Mouse (Mus musculus) lung, postnatal 36 days (tissue): ENCODE results near the gene Shh.

Experiments
- DNase-seq: peaks from one replicate; pipeline ENCODE4 v3.0.0; 2022; ENCODE audit warnings: mixed read lengths

Gene Shh

DNA sequence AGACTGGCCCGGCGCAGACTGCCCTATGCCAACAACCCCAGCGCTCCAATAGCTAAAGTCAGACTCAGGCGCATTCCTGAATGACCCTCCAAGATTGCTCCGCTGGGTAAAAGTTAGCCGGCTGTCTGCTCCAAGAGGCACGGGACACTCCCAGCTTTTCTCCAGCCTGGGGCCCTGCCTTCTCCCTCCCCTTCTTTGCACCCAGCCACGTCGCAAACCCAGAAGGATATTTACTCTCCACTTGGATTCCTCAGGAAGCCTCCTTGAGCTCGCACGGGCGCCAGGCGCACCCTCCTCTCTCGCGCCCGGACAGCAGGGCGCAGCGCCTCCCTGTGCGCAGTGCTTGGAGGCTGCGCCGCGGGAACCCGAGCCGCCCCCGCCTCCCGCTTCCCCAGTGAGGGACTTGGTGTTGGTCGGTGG, 8.2 kb downstream of the Shh start:
- DNase-seq: peak; percentile 84

DNA sequence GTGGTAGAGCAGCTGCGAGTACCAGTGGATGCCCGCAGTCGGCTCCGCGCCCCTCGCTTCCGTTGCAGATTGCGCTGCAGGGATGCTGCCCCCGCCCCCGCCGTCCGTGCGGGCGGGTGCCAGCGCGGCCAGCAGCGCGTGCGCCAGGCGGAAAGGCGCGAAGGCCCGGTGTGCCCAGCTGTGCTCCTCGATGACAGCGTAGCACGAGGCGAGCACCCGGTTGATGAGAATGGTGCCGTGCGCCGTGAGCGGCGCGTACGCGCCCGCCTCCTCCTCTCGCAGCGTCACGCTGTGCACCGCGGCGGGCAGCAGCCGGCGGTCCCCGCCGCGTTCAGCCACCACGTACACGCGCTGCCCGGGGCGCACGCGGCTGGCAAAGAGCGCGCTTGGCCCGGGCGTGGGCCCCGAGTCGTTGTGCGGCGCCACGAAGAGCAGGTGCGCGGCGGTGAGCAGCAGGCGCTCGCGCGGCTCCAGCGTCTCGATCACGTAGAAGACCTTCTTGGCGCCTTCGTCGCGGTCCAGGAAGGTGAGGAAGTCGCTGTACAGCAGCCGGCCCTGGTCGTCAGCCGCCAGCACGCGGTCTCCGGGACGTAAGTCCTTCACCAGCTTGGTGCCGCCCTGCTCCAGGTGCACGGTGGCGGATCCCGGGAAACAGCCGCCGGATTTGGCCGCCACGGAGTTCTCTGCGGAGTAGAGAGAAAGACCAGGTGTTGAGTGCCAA, 9.0 kb downstream of the Shh start:
- DNase-seq: peak; percentile 53

DNA sequence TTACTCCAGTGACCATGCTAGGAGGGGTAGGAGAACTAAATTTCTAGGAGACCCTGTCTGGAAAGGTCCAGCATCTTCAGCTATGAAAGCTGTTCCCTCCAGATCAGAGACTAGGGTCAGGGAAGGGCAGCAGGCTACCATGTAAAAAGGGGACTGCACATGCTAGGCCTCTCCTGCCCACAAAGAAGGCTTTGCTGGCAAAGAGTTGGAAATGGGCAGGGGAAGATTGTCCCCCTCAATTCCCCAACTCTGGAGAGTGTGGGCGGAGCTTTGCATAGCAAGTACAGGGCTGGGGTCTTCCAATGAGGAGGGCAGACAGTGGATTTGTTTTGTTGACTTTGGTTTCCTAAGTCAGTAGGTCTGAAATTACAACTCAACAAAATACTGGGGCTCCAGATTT, 10.7 kb downstream of the Shh start:
- no peak for DNase-seq

DNA sequence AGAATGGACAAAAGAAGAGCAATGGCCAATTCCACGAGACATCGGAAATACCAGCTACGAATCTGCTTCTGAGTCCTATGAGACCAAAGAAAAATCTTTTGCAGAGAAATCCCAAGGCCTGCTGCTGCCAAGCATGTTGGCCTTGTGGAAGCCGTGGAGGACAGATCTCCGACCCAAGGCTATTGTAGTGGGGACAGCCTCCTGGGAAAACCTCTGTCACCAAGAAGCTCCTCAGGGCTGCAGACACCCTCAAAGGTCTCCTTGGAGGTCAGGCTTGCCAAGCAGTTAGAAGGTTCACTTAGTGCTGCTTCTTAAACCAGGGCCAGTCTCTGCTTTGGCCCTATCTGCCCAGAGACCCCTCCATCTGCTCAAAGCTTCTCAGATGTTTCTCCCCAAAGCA, 11.3 kb downstream of the Shh start:
- no peak for DNase-seq

DNA sequence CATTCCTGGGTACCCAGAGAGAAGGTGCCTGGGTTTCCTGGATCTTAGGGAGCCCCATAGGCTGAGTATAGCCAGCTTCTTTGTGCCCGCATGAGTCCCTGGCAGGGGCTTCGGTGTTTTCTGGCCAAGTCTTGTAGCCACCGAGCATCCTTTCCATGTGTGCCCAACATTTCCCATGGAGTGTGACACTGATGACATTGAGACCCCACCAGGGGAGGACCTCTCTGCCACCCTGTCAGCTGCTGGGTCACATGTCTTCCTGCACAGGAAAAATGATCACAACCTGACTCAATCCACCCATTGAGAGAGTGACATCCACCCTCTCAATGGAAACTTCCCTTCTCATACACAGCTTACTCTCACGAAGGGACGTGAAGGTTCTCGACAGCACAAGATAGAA, 12.5 kb downstream of the Shh start:
- DNase-seq: no peak

DNA sequence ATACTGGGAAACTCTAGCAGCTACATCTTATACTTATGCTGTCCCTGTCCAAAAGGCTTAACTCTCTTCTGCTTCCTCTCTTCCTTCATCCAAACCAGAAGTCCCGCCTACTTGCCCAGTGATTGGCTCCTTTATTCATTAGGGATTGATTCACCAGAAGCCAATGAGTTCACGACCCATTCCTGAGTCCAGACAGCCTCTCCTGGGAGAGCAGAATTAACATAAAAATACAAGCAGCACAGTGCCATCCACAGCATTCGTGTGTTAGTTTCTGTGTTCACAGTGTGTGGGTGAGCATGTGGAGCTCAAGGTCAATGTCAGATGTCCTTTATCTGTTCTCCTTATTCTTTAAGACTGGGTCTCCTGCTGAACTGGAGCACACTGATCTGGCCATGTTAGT, 13.5 kb downstream of the Shh start:
- no peak for DNase-seq

DNA sequence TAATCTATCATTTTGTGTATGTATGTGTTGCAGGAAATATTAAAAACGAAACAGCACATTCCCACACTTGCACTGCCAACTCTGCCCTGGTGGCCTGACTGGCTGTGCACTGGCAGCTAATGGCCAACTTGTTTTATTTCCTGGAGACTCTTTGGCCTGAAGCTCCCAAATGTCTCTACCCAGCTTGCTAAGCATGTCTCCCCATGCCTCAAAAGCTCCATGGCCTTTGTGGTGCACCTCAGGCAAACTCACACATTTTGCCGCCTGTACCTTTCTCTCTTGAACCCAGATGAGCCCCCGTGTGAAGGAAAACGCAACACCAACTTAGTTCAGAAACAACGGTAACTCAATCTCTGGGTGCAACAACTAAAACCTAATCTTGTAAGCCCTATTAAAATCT, 14.0 kb downstream of the Shh start:
- DNase-seq: no peak

DNA sequence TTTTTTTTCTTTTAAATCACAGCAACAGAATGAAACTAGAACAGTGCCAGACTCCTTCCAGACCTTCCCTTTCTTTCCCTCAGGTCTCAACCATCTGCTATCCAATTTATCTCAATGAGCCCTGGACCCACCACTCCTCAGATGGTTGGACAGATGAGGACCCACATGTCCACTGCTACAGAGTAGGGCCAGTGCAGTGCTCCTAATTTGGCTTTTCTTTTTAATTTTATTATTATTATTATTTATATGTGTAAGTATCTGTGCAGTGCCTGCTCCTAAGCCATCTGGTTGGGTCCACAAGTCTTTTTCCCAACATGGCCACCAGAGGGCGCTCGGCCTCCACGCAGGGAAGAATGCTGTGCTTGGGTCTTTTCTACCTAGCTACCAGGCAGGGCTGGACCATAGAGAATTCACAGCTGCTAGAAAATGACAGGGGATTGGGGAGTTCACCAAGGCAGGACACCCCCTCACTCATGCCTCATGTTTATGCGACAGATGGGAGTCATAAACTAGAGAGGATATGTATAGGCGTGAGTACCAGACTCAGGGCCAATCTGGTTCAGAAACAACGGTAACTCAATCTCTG, 15.9 kb downstream of the Shh start:
- DNase-seq: peak; percentile 84

DNA sequence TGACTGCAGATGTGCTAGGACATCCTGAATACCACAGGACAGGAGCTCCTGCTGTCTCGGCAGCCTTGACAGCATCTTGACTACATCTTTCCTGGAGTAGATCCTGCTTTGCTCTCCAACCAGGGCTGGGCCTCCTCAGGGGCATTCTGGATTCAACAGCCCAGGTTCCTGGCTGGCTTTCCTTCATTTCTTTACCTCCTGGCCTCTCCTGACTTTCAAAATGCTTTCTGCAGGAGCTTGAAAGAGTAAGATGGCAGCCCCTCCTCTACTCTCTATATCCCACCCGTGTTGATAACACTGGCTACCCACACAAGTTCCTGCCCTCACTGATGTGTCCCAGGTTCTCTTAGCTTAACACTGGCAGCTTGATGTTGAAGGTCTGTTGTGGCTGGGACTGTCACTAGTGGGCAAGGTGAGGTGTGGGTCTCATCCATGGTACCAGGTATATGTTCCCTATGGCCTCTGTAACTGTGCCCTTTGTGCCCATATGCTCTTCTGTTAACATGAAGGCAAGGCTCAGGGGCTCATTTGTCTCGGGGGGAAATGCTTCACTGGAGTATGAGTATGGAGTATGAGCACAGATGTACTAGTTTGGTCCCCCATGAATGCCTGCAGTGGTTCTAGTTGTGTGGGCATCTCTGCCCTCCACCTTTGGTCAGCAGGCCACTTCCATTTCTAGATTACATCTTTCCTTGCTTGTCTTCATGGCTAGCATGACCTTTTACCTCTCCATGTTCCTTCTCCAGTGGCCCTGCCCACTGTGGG, 16.7 kb downstream of the Shh start:
- DNase-seq: no peak

DNA sequence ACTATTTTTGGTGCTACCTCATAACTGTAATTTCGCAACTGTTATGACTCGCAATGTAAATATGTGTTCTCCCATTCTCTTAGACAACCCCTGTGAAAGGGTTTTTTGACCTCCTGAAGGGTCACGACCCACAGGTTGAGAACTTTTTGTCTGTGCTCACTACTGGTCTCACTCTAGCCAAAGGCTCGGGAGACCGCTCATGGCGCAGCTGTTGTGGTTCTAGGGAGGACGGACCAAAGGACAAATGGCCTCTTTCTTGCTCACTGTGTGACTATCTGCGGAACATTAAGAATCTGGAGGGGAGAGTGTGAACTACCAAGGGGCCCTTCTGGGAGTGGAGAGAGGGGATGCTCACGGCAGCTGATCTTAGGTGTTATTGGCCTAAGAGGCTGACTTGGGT, 41.1 kb downstream of the Shh start:
- DNase-seq: no peak

DNA sequence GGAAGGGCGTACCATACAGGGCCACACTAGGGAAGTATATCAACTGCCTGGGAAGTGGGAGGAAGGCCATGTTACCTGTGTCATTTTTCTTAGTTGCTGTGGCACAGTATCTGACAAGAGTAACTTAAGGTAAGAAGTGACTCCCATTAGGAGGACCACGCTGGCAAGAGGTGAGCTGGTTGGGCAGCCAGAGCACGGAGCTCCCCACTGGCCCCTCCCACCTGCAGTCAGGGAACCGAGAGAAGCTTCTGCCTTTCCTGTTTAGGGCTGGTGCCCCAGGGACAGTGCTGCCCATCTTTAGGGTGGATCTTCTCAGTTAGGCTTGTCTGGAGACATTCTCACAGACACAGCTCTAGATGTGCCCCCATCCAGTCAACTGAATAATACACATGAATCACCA, 43.3 kb downstream of the Shh start:
- DNase-seq: no peak

DNA sequence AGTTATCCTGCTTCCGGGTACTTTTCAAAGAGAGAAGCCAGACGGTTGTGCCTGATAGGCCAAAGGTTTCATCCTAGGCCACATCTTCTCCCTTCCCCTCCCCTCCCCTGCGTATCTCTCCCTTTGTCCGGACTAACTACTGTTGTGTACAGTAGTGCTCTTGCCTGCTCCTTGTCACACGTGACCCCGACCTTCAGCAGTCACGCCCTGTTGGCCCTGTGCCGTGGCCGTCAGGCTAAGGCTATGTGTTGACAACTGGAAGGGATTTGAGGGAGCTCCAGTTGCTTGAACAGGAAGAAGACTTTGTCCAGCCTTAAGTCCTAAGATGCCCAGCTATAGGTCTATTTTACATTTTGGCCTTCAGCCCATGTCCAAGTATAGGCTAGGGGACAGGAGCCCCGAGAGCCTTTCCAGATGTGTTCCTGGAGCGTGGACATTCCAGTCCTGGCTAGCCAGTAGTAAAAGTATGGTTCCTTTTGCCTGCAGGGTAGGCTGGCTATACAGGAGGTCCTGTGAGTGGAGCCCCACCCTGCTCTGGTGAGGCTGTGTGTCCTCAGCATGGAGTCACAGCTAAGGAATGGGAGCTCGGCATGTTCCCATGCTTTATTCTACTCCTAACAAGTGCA, 47.3 kb downstream of the Shh start:
- peak; percentile 38 for DNase-seq

DNA sequence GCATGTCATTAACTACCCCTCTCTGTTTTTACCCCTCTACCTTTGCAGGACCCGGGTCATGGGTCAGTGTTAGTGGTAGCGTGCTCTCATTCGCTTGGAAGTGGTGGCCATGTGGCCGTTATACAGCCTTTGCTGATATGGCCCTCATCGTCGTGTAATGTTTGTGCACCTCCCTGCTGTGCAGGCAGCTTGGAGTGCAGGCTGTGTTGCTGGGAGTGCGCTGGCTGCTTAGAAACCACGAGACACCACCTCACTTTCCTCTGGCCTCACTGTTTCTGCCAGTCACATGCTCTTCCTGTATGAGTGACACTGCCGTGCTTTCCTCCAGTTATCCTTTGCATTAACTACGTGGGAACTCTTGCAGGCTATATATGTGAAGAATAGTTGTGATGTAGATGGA, 48.3 kb downstream of the Shh start:
- DNase-seq: no peak

DNA sequence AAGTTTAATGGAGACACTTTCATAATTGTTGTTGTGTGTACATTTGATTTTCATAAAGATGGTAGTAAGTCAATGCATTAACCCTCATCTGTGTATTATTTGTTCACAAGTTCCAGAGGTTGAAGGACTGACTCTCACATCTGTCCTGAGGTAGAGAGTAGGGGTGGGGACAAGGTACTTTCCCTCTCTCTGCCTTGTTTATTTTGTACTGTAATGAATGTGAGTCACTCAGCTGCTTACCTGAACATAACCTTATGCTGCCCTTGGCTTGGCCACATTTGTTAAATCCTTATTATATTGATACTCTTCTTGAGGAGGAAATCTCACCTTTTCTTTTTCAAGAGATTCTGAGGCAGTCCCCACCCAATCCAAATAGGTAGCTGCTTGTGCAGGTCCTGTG, 51.0 kb downstream of the Shh start:
- DNase-seq: no peak

DNA sequence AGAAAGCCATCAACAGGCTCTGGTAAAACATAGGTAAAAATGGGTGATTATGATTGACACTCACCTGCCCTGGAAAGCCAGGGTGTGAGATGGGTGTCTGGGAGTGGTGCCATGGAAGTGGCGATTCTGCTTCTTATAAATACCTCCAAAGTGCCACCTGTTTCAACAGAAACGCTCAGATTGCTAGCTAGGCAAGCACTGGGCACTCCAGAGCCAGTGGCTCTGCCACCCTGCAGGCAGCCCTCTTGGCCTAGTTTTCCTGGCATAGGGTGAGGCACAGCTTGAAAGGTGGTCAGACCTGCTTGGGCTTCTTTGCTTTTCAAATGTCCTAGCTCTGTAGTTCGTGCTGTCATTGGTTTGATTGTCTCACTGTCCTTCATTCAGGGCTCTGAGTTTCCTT, 53.0 kb downstream of the Shh start:
- peak; percentile 50 for DNase-seq

DNA sequence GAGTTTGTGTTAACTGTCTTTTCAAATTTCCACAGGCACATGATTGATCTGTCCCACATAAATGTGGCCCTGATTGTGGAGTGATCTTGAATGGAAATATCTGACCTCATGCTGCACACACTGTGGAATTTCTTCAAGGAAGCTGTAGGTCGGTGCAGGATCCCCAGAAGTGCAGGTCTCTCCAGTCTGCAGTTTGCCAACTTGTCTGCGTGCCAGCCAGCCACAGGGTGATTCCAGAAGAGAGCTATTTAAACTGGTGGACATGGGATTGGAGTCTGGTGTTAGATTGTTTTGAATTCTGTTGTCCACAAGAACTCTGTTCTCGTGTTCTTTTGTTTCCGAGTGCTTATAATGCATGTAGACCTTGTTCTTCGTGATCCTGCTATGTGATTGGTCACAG, 53.5 kb downstream of the Shh start:
- peak; percentile 37 for DNase-seq

DNA sequence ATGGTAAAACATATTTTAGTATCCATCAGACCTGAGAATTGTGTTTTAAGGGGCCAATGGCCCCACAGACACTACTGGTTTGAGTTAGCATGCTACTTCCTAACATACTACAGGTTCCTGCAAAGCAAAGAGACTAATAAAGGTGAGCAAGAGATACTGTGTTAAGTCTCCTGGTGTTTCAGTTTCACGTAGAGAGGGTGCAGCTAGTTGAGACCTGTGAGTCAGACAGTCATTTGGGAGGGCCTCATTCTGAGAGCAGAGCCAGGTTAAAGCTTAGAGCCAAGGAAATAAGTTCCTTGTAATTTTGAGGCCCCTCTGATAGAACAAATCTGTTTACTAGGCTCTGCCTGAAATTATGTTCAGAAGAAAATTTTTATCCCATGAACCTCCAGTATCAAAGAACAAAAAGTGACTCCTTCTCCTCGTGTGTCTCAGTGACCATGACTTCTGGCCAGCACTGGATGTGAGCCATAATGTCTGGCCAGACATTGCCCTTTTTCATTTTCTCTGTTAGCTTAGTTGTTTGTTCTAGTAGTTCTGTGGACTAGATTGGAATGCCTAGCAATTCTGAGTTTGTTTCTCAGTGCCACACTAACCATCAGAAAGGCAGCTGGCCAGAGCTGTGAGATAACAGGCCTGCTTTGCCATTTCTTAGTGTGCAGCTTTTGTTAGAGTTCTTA, 54.9 kb downstream of the Shh start:
- DNase-seq: peak; percentile 15
